Mouse (Mus musculus) bone marrow, adult 2 months (tissue): ENCODE measurements around the gene Mboat2. TPM values are rescaled to one million over a fixed set of nuclear protein-coding genes. Genes with fewer than 3 reads are reported as not detected.

Source experiments
- H3K27ac ChIP-seq: fragments of 200-500 bp; 2 replicates; pipeline ENCODE4 v1.5.1; 2012; ENCODE audit warnings: low read depth, mild to moderate bottlenecking, control low read depth, inconsistent platforms, low read length; ENCODE audit not compliant: control insufficient read depth, poor library complexity, insufficient read depth
- H3K4me1 ChIP-seq: fragments of 200-500 bp; 2 replicates; pipeline ENCODE4 v1.6.1; 2011; ENCODE audit warnings: low read length; ENCODE audit not compliant: control insufficient read depth, insufficient read depth
- H3K4me3 ChIP-seq: fragments of 200-500 bp; replicated peaks from 2 replicates; pipeline ENCODE3; 2011; ENCODE audit warnings: mild to moderate bottlenecking, low read depth, low read length, control low read depth; ENCODE audit not compliant: control insufficient read depth
- CTCF ChIP-seq: fragments of 200-500 bp; IDR thresholded peaks from 2 replicates; pipeline ENCODE4 v1.5.1; 2011; ENCODE audit warnings: low read length, control low read depth; ENCODE audit not compliant: control insufficient read depth, insufficient read depth
- POLR2A ChIP-seq: fragments of 200-500 bp; IDR thresholded peaks from 2 replicates; pipeline ENCODE4 v1.6.1; 2011; ENCODE audit warnings: low read depth, mild to moderate bottlenecking, control low read depth, low read length, borderline replicate concordance; ENCODE audit not compliant: control insufficient read depth
- WGBS: fragments of 180-500 bp; shearing (Covaris S2); methylation state at CpG from one replicate; pipeline ENCODE4 v1.1.7; 2018; 5-methylcytosine and 5-hydroxymethylcytosine counted together
- polyA plus RNA-seq: library from polyadenylated mRNA; stranded (reverse); fragments of >200 nt; gene quantifications from 2 replicates; pipeline ENCODE4 v1.2.4, GENCODE M21; 2011; ENCODE audit warnings: low replicate concordance; ENCODE audit not compliant: missing spikeins, insufficient read depth, insufficient read length

Gene Mboat2
- polyA plus RNA-seq, 1 experiment: 16.8 TPM

- H3K4me3 ChIP-seq: no peak overlapping the region
- no peaks in the 10 kb centered on the region for H3K4me1 ChIP-seq
- WGBS: 79% methylated on average over 1 of the region's 1 CpGs
- TF ChIP-seq CTCF: no peak
- TF ChIP-seq POLR2A: no peak
- no peak overlapping the region for H3K27ac ChIP-seq
These were observed 82.2 kb downstream of the Mboat2 start for GRCm38 (mm10) chr12:24912876-24913275.

GRCm38 (mm10) chr12:24918575-24919262 is 88.0 kb downstream of the Mboat2 start:
- 91% methylated on average over 12 of the region's 12 CpGs for WGBS
- Histone ChIP-seq H3K4me1 (peaks cover 1% of the 10 kb centered on the region; the same call in 1 of the 2 replicates), H3K27ac (no peak overlapping the region), H3K4me3 (no peak overlapping the region)
- no peak for TF ChIP-seq CTCF
- no peak for TF ChIP-seq POLR2A

- H3K4me1 ChIP-seq: peaks cover 1% of the 10 kb centered on the region; the same call in 1 of the 2 replicates
- no peak overlapping the region for H3K27ac ChIP-seq
- WGBS: 66% methylated on average over 1 of the region's 1 CpGs
- no peak overlapping the region for H3K4me3 ChIP-seq
- TF ChIP-seq CTCF: no peak
- no peak for TF ChIP-seq POLR2A
These were observed 90.2 kb downstream of the Mboat2 start for GRCm38 (mm10) chr12:24920861-24921260.

GRCm38 (mm10) chr12:24924003-24924402 is 93.3 kb downstream of the Mboat2 start:
- TF ChIP-seq CTCF (no peak), POLR2A (no peak)
- Histone ChIP-seq H3K4me1 (peaks cover 1% of the 10 kb centered on the region; the same call in 1 of the 2 replicates), H3K4me3 (no peak overlapping the region), H3K27ac (no peak overlapping the region)
- WGBS: 64% methylated on average over 4 of the region's 4 CpGs

- H3K4me3 ChIP-seq: no peak overlapping the region
- WGBS: 85% methylated on average over 5 of the region's 5 CpGs
- H3K4me1 ChIP-seq: peaks cover 1% of the 10 kb centered on the region; the same call in 1 of the 2 replicates
- TF ChIP-seq CTCF (no peak), POLR2A (no peak)
- H3K27ac ChIP-seq: no peak overlapping the region
These were observed 94.6 kb downstream of the Mboat2 start for GRCm38 (mm10) chr12:24925276-24925675.

- peaks cover 1% of the 10 kb centered on the region; the same call in 1 of the 2 replicates for H3K4me1 ChIP-seq
- no peak for TF ChIP-seq CTCF
- TF ChIP-seq POLR2A: no peak
- no peak overlapping the region for H3K27ac ChIP-seq
- 81% methylated on average over 4 of the region's 4 CpGs for WGBS
- H3K4me3 ChIP-seq: no peak overlapping the region
These were observed 95.0 kb downstream of the Mboat2 start for GRCm38 (mm10) chr12:24925684-24926083.

GRCm38 (mm10) chr12:24928051-24928748 is 97.5 kb downstream of the Mboat2 start:
- WGBS: 90% methylated on average over 18 of the region's 18 CpGs
- peaks cover 3% of the 10 kb centered on the region; the same call in 1 of the 2 replicates for H3K4me1 ChIP-seq
- TF ChIP-seq CTCF (no peak), POLR2A (no peak)
- no peak overlapping the region for H3K4me3 ChIP-seq
- no peak overlapping the region for H3K27ac ChIP-seq

- Histone ChIP-seq H3K4me1 (peaks cover 1% of the 10 kb centered on the region; the same call in 1 of the 2 replicates), H3K4me3 (no peak overlapping the region), H3K27ac (no peak overlapping the region)
- WGBS: 92% methylated on average over 7 of the region's 7 CpGs
- TF ChIP-seq CTCF (no peak), POLR2A (no peak)
These were observed 98.4 kb downstream of the Mboat2 start for GRCm38 (mm10) chr12:24929043-24929442.
